22 mouse cellular contexts compared by ENCODE assay signal in the genomic region with DNA sequence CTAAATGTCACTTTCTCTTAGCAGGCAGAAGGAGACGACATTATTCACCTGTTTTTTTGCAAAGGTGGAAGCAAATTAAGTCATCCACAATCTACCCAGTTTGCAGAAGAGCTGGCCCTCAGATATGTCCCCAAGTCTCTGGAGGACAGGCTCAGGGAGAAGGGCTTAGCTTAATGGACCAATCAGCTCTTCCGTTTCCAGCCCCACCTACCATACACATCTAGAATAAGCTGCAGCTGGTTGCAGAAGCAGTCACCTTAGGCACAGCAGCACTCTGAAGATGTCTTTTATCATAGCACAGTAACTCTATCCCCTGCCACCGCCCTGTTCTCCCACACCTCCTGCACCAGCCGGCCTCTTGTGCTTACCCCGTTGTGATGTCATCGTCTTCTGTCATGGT.
"Had no signal": no experiment of that assay in that cellular context is flagged by ENCODE, and none has a peak within 500 bp of the region (broad histone marks: within the 10 kb centered on the region; RNA-seq: fewer than 3 reads in every experiment).

No protein-coding gene starts in this region.

- H3K9ac ChIP-seq: limb, embryonic 12.5 days; limb, embryonic 15.5 days; liver, embryonic 14.5 days; liver, postnatal 0 days; lung, embryonic 14.5 days; midbrain, embryonic 12.5 days; midbrain, embryonic 15.5 days; neural tube, embryonic 12.5 days; neural tube, embryonic 15.5 days had no signal

- DNase-seq: kidney, adult 2 months; kidney, postnatal 10 days; kidney, postnatal 4 days; left cerebral cortex, postnatal 4 days; liver, postnatal 0 days; lung, embryonic 14.5 days; lung, postnatal 10 days; lung, postnatal 4 days; right cerebral cortex, adult 18-20 months; right cerebral cortex, postnatal 14 days; right cerebral cortex, postnatal 4 days; thymus, adult 2 months; thymus, postnatal 14 days; thymus, postnatal 4 days had no signal

- H3K9me3 ChIP-seq: limb, embryonic 12.5 days; limb, embryonic 15.5 days; midbrain, embryonic 12.5 days; midbrain, embryonic 15.5 days; neural tube, embryonic 12.5 days; neural tube, embryonic 15.5 days had no signal

- H3K27me3 ChIP-seq: limb, embryonic 12.5 days; limb, embryonic 15.5 days; midbrain, embryonic 12.5 days; midbrain, embryonic 15.5 days; neural tube, embryonic 12.5 days; neural tube, embryonic 15.5 days had no signal

- H3K27ac ChIP-seq: limb, embryonic 12.5 days; limb, embryonic 15.5 days; liver, embryonic 14.5 days; midbrain, embryonic 12.5 days; midbrain, embryonic 15.5 days; neural tube, embryonic 12.5 days; neural tube, embryonic 15.5 days had no signal

- H3K4me2 ChIP-seq: limb, embryonic 12.5 days; limb, embryonic 15.5 days; liver, embryonic 11.5 days; lung, embryonic 14.5 days; midbrain, embryonic 12.5 days; midbrain, embryonic 15.5 days; neural tube, embryonic 12.5 days; neural tube, embryonic 15.5 days had no signal

- H3K4me3 ChIP-seq: limb, embryonic 12.5 days; limb, embryonic 15.5 days; midbrain, embryonic 12.5 days; midbrain, embryonic 15.5 days; neural tube, embryonic 12.5 days; neural tube, embryonic 15.5 days had no signal

- H3K4me1 ChIP-seq: midbrain, embryonic 12.5 days; midbrain, embryonic 15.5 days; neural tube, embryonic 12.5 days had no signal

- ATAC-seq: liver, postnatal 0 days had no signal
